Mouse (Mus musculus) thymus, adult 2 months (tissue): ENCODE data around the gene Slc38a5.

Experiments
- CTCF ChIP-seq: fragments of 200-500 bp; IDR thresholded peaks from 2 replicates; pipeline ENCODE4 v1.5.1; 2012; ENCODE audit warnings: mild to moderate bottlenecking, control low read depth, low read length, moderate library complexity, borderline replicate concordance; ENCODE audit not compliant: control insufficient read depth, poor library complexity, insufficient read depth; ENCODE audit errors: extremely low read depth
- POLR2A ChIP-seq: fragments of 200-500 bp; IDR thresholded peaks from 2 replicates; pipeline ENCODE4 v1.6.1; 2012; ENCODE audit warnings: mild to moderate bottlenecking, low read length, control low read depth, moderate library complexity; ENCODE audit not compliant: control insufficient read depth, poor library complexity, insufficient read depth; ENCODE audit errors: extremely low read depth

DNA sequence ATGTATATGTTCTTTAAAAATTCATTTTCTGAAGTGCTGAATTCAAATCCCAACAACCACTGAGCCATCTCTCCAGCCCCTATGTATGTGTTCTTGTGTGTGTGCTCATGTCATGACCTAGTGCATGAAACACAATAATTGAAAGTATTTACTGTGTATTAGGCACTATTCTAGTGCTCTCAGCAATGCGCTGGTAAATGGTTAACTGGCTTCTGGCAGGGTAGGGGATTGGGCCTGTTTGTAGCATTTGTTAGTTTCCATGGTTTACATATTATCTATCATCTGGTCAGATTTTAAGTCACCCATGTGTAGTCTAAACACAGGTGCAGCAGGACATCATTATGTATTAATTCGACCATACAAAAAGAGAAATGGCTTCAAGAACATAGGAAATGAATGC, 17.2 kb upstream of the Slc38a5 start:
- no peak for TF ChIP-seq CTCF
- TF ChIP-seq POLR2A: no peak
